Mouse (Mus musculus) midbrain, embryonic 15.5 days (tissue): ENCODE results near the gene Ccdc153. TPM values are rescaled to one million over a fixed set of nuclear protein-coding genes. Genes with fewer than 3 reads are reported as not detected.

Experiments used
- ATAC-seq: fragments of 200-750 bp; cut with Nextera tagmentation; replicated peaks from 2 replicates; pipeline ENCODE4 v1.8.0; 2017; ENCODE audit warnings: moderate TSS enrichment
- H3K27ac ChIP-seq: fragments of 300-500 bp; sonication (generic); 2 replicates; pipeline ENCODE4 v1.5.1; 2015; ENCODE audit warnings: mild to moderate bottlenecking, inconsistent platforms
- H3K27me3 ChIP-seq: fragments of 300-500 bp; sonication (generic); replicated peaks from 2 replicates; pipeline ENCODE4 v1.6.1; 2015; ENCODE audit warnings: inconsistent platforms
- H3K36me3 ChIP-seq: fragments of 300-500 bp; sonication (generic); replicated peaks from 2 replicates; pipeline ENCODE4 v1.6.1; 2015; ENCODE audit warnings: inconsistent platforms
- H3K4me1 ChIP-seq: fragments of 300-500 bp; sonication (generic); 2 replicates; pipeline ENCODE4 v1.6.1; 2015; ENCODE audit warnings: inconsistent platforms
- H3K4me2 ChIP-seq: fragments of 300-500 bp; sonication (generic); 2 replicates; pipeline ENCODE4 v1.6.1; 2015; ENCODE audit warnings: inconsistent platforms, mild to moderate bottlenecking, moderate library complexity
- H3K4me3 ChIP-seq: fragments of 300-500 bp; sonication (generic); 2 replicates; pipeline ENCODE4 v1.5.1; 2015; ENCODE audit warnings: mild to moderate bottlenecking, inconsistent platforms
- H3K9ac ChIP-seq: fragments of 300-500 bp; sonication (generic); 2 replicates; pipeline ENCODE4 v1.6.1; 2015; ENCODE audit warnings: mild to moderate bottlenecking, inconsistent platforms
- H3K9me3 ChIP-seq: fragments of 300-500 bp; sonication (generic); 2 replicates; pipeline ENCODE4 v1.6.1; 2016; ENCODE audit warnings: inconsistent platforms
- WGBS: fragments of 180-500 bp; shearing (Covaris S2); methylation state at CpG from one replicate; pipeline ENCODE4 v1.1.7; 2015; ENCODE audit warnings: mixed read lengths; 5-methylcytosine and 5-hydroxymethylcytosine counted together
- polyA plus RNA-seq: library from polyadenylated mRNA; unstranded; fragments of >200 nt; fragmentation: Nextera tagmentation; extraction: Ambion mirVana; gene quantifications from 2 replicates; pipeline ENCODE4 v1.2.1, GENCODE M21; 2015

Gene Ccdc153
- polyA plus RNA-seq, 1 experiment from 2014 or later, result not detected

GRCm38 (mm10) chr9:44225993-44226392 is 14.5 kb upstream of the Ccdc153 start:
- Histone ChIP-seq H3K36me3 (no peaks in the 10 kb centered on the region), H3K9ac (no peak overlapping the region), H3K4me3 (no peak overlapping the region), H3K27ac (no peak overlapping the region), H3K9me3 (no peaks in the 10 kb centered on the region), H3K4me1 (peaks cover 6% of the 10 kb centered on the region; the same call in 1 of the 2 replicates), H3K4me2 (no peak overlapping the region), H3K27me3 (no peaks in the 10 kb centered on the region)
- no peak for ATAC-seq
- WGBS, result 61% methylated on average over 6 of the region's 6 CpGs

- Histone ChIP-seq H3K27ac (no peak overlapping the region), H3K4me3 (peak overlapping the region; percentile 73; the same call in 1 of the 2 replicates), H3K9ac (no peak overlapping the region)
Measured at GRCm38 (mm10) chr9:44231609-44232008, 8.9 kb upstream of the Ccdc153 start.

GRCm38 (mm10) chr9:44233021-44233801 is 7.3 kb upstream of the Ccdc153 start:
- H3K27me3 ChIP-seq, result no peaks in the 10 kb centered on the region
- H3K4me2 ChIP-seq, result peak overlapping the region; percentile 75
- peaks cover 31% of the 10 kb centered on the region for H3K4me1 ChIP-seq
- H3K36me3 ChIP-seq, result no peaks in the 10 kb centered on the region
- ATAC-seq, result peak; percentile 82
- under 1% methylated on average over 40 of the region's 40 CpGs for WGBS
- H3K4me3 ChIP-seq, result peak overlapping the region; percentile 73
- no peaks in the 10 kb centered on the region for H3K9me3 ChIP-seq
- peak overlapping the region; percentile 81 for H3K9ac ChIP-seq
- H3K27ac ChIP-seq, result peak overlapping the region; percentile 96

More at GRCm38 (mm10) chr9:44231609-44232008, 8.9 kb upstream of the Ccdc153 start:
- ATAC-seq, result no peak
- peak overlapping the region; percentile 75 for H3K4me2 ChIP-seq
- no peaks in the 10 kb centered on the region for H3K9me3 ChIP-seq
- peaks cover 31% of the 10 kb centered on the region for H3K4me1 ChIP-seq
- no peaks in the 10 kb centered on the region for H3K27me3 ChIP-seq
- no peaks in the 10 kb centered on the region for H3K36me3 ChIP-seq

GRCm38 (mm10) chr9:44233802-44234478 is 6.5 kb upstream of the Ccdc153 start, which contains the start of gene Cbl:
Gene Cbl, minus strand, starts transcription at chr9:44234049.
- WGBS, result under 1% methylated on average over 72 of the region's 76 CpGs

GRCm38 (mm10) chr9:44234479-44235427 is 5.7 kb upstream of the Ccdc153 start:
- H3K9me3 ChIP-seq, result no peaks in the 10 kb centered on the region
- ATAC-seq, result peak; percentile 53
- no peaks in the 10 kb centered on the region for H3K36me3 ChIP-seq
- WGBS, result 26% methylated on average over 19 of the region's 19 CpGs
- H3K9ac ChIP-seq, result peak overlapping the region; percentile 3; the same call in 1 of the 2 replicates
- peak overlapping the region; percentile 96 for H3K27ac ChIP-seq
- H3K4me1 ChIP-seq, result peaks cover 26% of the 10 kb centered on the region
- peak overlapping the region; percentile 73 for H3K4me3 ChIP-seq
- peak overlapping the region; percentile 44 for H3K4me2 ChIP-seq
- no peaks in the 10 kb centered on the region for H3K27me3 ChIP-seq

More at GRCm38 (mm10) chr9:44233802-44234478, 6.5 kb upstream of the Ccdc153 start, which contains the start of gene Cbl:
- Histone ChIP-seq H3K9me3 (no peaks in the 10 kb centered on the region), H3K27ac (peak within 1 kb of the TSS; percentile 96), H3K9ac (peak within 1 kb of the TSS; percentile 81), H3K4me1 (peaks cover 27% of the 10 kb centered on the region), H3K4me2 (peak within 1 kb of the TSS; percentile 75), H3K36me3 (no peaks in the 10 kb centered on the region), H3K4me3 (peak within 1 kb of the TSS; percentile 73), H3K27me3 (no peaks in the 10 kb centered on the region)
- ATAC-seq, result peak; percentile 92

- H3K27me3 ChIP-seq, result no peaks in the 10 kb centered on the region
- 0 out of 2 replicates have a peak overlapping the region, but pooled peaks have one; percentile 4 for H3K9ac ChIP-seq
- H3K27ac ChIP-seq, result no peak overlapping the region
- H3K4me3 ChIP-seq, result no peak overlapping the region
- no peaks in the 10 kb centered on the region for H3K36me3 ChIP-seq
- H3K4me1 ChIP-seq, result peaks cover 19% of the 10 kb centered on the region
- WGBS, result 59% methylated on average over 4 of the region's 4 CpGs
- no peaks in the 10 kb centered on the region for H3K9me3 ChIP-seq
- no peak overlapping the region for H3K4me2 ChIP-seq
- ATAC-seq, result no peak
Measured at GRCm38 (mm10) chr9:44236601-44237000, 3.9 kb upstream of the Ccdc153 start.

GRCm38 (mm10) chr9:44237128-44237527 is 3.3 kb upstream of the Ccdc153 start:
- Histone ChIP-seq H3K36me3 (no peaks in the 10 kb centered on the region), H3K4me1 (peaks cover 14% of the 10 kb centered on the region), H3K4me3 (no peak overlapping the region), H3K9me3 (no peaks in the 10 kb centered on the region), H3K4me2 (no peak overlapping the region), H3K9ac (no peak overlapping the region), H3K27me3 (no peaks in the 10 kb centered on the region), H3K27ac (no peak overlapping the region)
- no peak for ATAC-seq
- 81% methylated on average over 4 of the region's 4 CpGs for WGBS

GRCm38 (mm10) chr9:44238501-44239190 is 1.8 kb upstream of the Ccdc153 start:
- 77% methylated on average over 17 of the region's 17 CpGs for WGBS
- Histone ChIP-seq H3K27ac (no peak overlapping the region), H3K27me3 (no peaks in the 10 kb centered on the region), H3K9ac (no peak overlapping the region), H3K4me1 (0 out of 2 replicates have a peak, but pooled peaks cover 6% of the 10 kb centered on the region), H3K4me3 (no peak overlapping the region), H3K9me3 (no peaks in the 10 kb centered on the region), H3K36me3 (no peaks in the 10 kb centered on the region), H3K4me2 (no peak overlapping the region)
- no peak for ATAC-seq

GRCm38 (mm10) chr9:44239447-44239846 is 1.0 kb upstream of the Ccdc153 start:
- 0 out of 2 replicates have a peak, but pooled peaks have one; percentile 33 for ATAC-seq
- Histone ChIP-seq H3K4me2 (no peak overlapping the region), H3K4me1 (0 out of 2 replicates have a peak, but pooled peaks cover 4% of the 10 kb centered on the region), H3K27me3 (no peaks in the 10 kb centered on the region), H3K9me3 (no peaks in the 10 kb centered on the region), H3K9ac (no peak overlapping the region), H3K4me3 (no peak overlapping the region), H3K36me3 (no peaks in the 10 kb centered on the region), H3K27ac (no peak overlapping the region)
- 14% methylated on average over 5 of the region's 5 CpGs for WGBS

- H3K4me2 ChIP-seq, result no peak overlapping the region
- H3K9ac ChIP-seq, result no peak overlapping the region
- no peaks in the 10 kb centered on the region for H3K4me1 ChIP-seq
- no peaks in the 10 kb centered on the region for H3K9me3 ChIP-seq
- no peak overlapping the region for H3K27ac ChIP-seq
- H3K36me3 ChIP-seq, result no peaks in the 10 kb centered on the region
- no peak for ATAC-seq
- H3K4me3 ChIP-seq, result no peak overlapping the region
- no peaks in the 10 kb centered on the region for H3K27me3 ChIP-seq
- 44% methylated on average over 5 of the region's 5 CpGs for whole genome bisulfite sequencing
Measured at GRCm38 (mm10) chr9:44240911-44241310, 435 bp downstream of the Ccdc153 start.

GRCm38 (mm10) chr9:44241418-44241817 is 942 bp downstream of the Ccdc153 start:
- Histone ChIP-seq H3K4me3 (no peak overlapping the region), H3K4me2 (no peak overlapping the region), H3K27ac (no peak overlapping the region), H3K9me3 (no peaks in the 10 kb centered on the region), H3K9ac (no peak overlapping the region), H3K27me3 (no peaks in the 10 kb centered on the region), H3K4me1 (no peaks in the 10 kb centered on the region), H3K36me3 (no peaks in the 10 kb centered on the region)
- no peak for ATAC-seq
- 78% methylated on average over 9 of the region's 9 CpGs for WGBS
